Mouse (Mus musculus) regulatory T cell (primary cell): ENCODE results near the gene Gm20388.

ENCODE experiments used
- in situ Hi-C: fragments of 300-600 bp; cut with MboI, MseI; formaldehyde crosslinking; loops from one replicate; pipeline ENCODE4 v1.15.1; 2025; ENCODE audit warnings: high pct_unique_total_duplicates

Gm20388 gene

GRCm38 (mm10) chr8:120411862-120412261 is 501.2 kb downstream of the Gm20388 start:
- in situ Hi-C loops, result no loop called here

- in situ Hi-C loops, result no loop called here
These were observed 501.7 kb downstream of the Gm20388 start for GRCm38 (mm10) chr8:120412357-120412756.

- in situ Hi-C loops, result no loop called here
These were observed 502.4 kb downstream of the Gm20388 start for GRCm38 (mm10) chr8:120412911-120413625.

- in situ Hi-C loops, result no loop called here
These were observed 503.0 kb downstream of the Gm20388 start for GRCm38 (mm10) chr8:120413626-120413988.

- in situ Hi-C loops, result no loop called here
These were observed 503.6 kb downstream of the Gm20388 start for GRCm38 (mm10) chr8:120414216-120414615.

GRCm38 (mm10) chr8:120415474-120415873 is 504.8 kb downstream of the Gm20388 start:
- in situ Hi-C loops, result no loop called here

- in situ Hi-C loops, result no loop called here
These were observed 505.5 kb downstream of the Gm20388 start for GRCm38 (mm10) chr8:120416173-120416521.

GRCm38 (mm10) chr8:120416522-120417394 is 506.1 kb downstream of the Gm20388 start:
- in situ Hi-C loops, result no loop called here

- in situ Hi-C loops, result no loop called here
These were observed 507.5 kb downstream of the Gm20388 start for GRCm38 (mm10) chr8:120418188-120418587.

GRCm38 (mm10) chr8:120419675-120420074 is 509.0 kb downstream of the Gm20388 start:
- in situ Hi-C loops, result no loop called here

GRCm38 (mm10) chr8:120420226-120420625 is 509.6 kb downstream of the Gm20388 start:
- in situ Hi-C loops, result no loop called here

GRCm38 (mm10) chr8:120421638-120422037 is 511.0 kb downstream of the Gm20388 start:
- in situ Hi-C loops, result no loop called here

GRCm38 (mm10) chr8:120422236-120422635 is 511.6 kb downstream of the Gm20388 start:
- in situ Hi-C loops, result no loop called here

- in situ Hi-C loops, result no loop called here
These were observed 512.9 kb downstream of the Gm20388 start for GRCm38 (mm10) chr8:120423576-120423975.

GRCm38 (mm10) chr8:120424829-120425198 is 514.2 kb downstream of the Gm20388 start:
- in situ Hi-C loops, result no loop called here

- in situ Hi-C loops, result no loop called here
These were observed 514.7 kb downstream of the Gm20388 start for GRCm38 (mm10) chr8:120425199-120425941.

GRCm38 (mm10) chr8:120426105-120426504 is 515.5 kb downstream of the Gm20388 start:
- in situ Hi-C loops, result no loop called here

- in situ Hi-C loops, result no loop called here
These were observed 516.2 kb downstream of the Gm20388 start for GRCm38 (mm10) chr8:120426622-120427385.

- in situ Hi-C loops, result no loop called here
These were observed 517.9 kb downstream of the Gm20388 start for GRCm38 (mm10) chr8:120428492-120428891.

GRCm38 (mm10) chr8:120429116-120429515 is 518.5 kb downstream of the Gm20388 start:
- in situ Hi-C loops, result no loop called here

GRCm38 (mm10) chr8:120431042-120431441 is 520.4 kb downstream of the Gm20388 start:
- in situ Hi-C loops, result no loop called here

GRCm38 (mm10) chr8:120432438-120432837 is 521.8 kb downstream of the Gm20388 start:
- in situ Hi-C loops, result no loop called here
